Mouse (Mus musculus): ENCODE data around the gene Fam71f2.

Fam71f2 gene

GRCm38 (mm10) chr6:29278513-29279267 lies 703 bp upstream of the Fam71f2 start:
- DNase-seq (ENCODE audit: low spot score in 2 of 2) = peak in 1 of 2 experiments; percentile 23

DNA sequence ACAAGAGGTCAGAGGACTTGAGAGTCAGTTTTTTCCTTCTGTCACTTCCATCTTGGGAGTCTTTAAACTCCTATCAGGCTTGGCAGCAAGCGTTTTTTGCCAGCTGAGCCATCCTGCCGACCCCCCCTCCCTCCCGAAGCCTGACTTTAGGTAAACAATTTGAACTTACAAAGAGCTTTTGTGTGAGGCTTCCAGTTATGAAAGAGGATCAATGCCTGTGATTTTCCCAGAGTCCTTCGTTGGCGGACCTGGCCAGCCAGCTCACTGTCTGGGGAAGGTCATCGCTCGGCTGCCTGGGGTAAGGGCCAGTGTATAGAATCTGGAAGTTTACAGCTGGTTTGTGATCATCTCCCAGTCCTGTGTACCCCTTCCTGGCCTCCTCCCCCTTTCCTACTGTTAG lies 1.3 kb downstream of the Fam71f2 start:
- DNase-seq (ENCODE audit: low spot score in 2 of 2) = no peak

- no peak for DNase-seq (ENCODE audit: low spot score in 2 of 2)
These were observed 7.5 kb downstream of the Fam71f2 start for GRCm38 (mm10) chr6:29286870-29287269.

- DNase-seq (ENCODE audit: low spot score in 2 of 2) = no peak
These were observed 8.1 kb downstream of the Fam71f2 start for GRCm38 (mm10) chr6:29287481-29287880.

DNA sequence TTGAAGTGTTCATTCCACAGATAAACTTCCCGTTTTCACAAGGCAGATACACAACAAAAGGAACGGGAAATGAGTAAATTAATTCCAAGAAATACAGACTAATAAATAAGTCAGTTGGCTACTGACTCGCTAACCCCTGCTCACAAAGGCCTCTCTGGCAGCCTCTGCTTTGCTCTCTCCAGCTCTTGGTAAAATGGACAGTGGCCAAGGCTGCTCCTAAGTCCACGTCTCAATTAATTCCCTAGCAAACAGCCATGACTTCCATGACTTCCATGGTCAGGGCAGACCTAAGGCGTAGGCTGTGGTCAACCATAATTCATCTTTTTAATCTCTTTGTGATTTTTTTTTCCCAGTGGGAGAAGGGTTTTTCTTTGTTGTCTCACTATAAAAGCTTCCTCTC lies 8.6 kb downstream of the Fam71f2 start:
- DNase-seq (ENCODE audit: low spot score in 2 of 2) = no peak

DNA sequence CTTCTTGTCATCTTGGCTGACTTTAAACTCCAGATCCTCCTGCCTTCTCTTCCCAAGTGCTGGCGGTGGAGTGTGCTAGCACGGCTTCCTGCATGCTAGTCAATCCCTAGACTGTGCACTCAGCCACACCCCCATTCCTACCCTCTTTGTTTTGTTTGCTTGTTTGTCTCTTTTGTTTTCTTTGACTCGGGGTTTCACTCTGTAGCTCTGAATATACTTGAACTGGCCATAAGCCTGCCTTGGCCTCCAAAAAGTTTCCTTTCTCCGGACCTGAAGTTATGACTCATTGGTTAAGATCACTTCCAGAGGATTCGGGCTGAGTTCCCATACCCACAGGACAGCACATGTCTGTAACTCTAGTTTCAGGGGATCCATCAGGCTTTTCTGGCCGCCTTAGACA lies 9.3 kb downstream of the Fam71f2 start:
- DNase-seq (ENCODE audit: low spot score in 2 of 2) = no peak

DNA sequence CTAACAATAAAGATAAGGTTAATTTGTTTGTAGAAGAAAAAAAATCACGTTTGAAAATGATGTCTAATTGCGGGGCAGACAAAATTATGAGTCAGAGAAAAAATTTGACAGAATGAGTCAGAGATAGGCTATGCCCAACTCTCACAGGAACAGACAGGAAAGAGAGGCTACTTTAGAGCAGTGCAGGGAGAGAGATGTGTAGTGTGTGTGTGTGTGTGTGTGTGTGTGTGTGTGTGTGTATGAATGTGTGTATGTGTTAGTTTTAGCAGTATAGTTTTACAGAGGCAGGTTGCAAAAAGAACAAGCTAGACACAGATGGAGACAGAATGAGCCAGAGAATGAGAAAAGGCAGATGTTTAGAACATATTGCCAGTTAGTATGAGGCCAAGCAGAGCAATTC lies 19.7 kb downstream of the Fam71f2 start:
- no peak for DNase-seq (ENCODE audit: low spot score in 2 of 2)

DNA sequence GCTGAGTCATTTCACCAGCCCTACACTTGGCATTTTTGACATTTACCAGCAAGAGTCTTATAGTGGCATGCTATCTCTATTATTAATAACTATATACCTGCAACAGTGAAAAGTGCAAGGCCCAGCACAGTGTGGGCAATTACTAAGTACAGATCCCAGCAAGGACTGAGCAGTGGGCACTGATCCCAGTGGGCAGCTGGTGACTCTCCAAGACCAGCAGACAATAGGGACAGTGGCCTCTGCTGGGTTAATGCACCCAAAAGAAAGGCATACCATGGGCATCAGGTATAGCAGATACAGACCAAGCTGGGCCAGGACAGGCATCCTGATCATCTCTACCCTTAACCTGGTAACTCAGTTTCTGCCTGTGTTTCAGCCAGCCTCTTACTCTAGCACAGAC lies 23.9 kb downstream of the Fam71f2 start:
- DNase-seq (ENCODE audit: low spot score in 2 of 2) = no peak

DNA sequence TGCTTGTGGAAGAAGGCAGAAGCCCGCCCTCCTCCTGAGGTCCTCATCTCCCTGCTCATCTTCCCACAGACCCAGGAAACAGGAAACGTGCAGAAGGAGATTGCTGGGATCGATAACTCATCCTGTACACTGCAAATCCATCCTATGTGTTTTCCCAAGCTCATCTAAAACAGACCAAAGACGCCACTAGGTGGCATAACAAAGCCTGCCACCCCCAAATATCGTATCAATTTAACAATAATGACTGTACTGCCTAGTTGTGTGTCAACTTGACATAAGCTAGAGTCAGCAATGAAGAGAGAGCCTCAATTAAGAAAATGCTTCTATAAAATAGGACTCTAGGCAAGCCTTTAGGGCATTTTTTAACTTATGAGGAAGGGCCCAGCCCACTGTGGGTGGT lies 24.3 kb downstream of the Fam71f2 start:
- no peak for DNase-seq (ENCODE audit: low spot score in 2 of 2)

- DNase-seq (ENCODE audit: low spot score in 2 of 2) = no peak
These were observed 26.1 kb downstream of the Fam71f2 start for GRCm38 (mm10) chr6:29305462-29305861.

- DNase-seq (ENCODE audit: low spot score in 2 of 2) = no peak
These were observed 29.6 kb downstream of the Fam71f2 start for GRCm38 (mm10) chr6:29308846-29309605.

DNA sequence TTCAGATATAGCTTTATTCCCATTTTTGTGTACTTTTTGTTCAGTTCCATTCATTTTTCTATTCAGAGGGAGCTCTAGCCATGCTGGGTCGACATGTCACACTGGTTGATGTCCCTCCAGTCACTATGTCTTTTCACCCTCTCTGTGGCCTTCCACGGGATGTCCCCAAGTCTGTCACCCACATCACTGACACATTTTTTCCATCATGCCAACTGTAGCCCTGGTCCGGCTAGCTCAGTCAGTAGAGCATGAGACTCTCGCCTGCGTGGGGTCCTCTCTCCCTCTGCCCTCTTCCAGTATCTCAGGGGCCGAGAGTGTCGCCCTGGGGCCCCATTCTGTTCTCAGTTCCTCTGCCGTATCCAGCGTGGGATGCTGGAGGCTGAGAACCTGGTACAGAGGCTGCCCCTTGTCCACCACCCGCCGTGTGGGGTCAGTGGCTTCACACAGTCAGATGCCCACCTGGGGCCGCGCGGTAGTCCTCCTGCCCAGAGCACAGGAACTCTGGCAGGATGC lies 34.4 kb downstream of the Fam71f2 start:
- DNase-seq (ENCODE audit: low spot score in 2 of 2) = no peak

DNA sequence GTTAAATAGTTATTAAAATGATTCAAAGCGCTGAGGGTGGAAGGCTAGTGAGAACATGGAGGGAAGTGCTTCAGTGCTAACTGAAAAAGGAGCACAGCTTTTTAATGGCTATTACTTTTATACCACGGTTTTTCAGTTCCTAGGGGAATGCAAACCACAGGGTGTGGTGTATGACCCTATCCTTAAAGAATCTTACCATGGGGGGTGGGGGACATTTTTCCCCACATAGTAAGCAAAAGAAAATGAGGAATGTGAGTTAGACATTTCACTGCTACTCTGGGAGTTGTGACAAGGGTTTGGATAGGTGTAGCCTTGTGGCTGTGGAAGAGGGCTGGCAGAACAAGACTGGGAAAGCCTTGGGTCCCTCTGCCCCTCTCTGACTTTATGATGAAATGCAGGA lies 37.9 kb downstream of the Fam71f2 start:
- DNase-seq (ENCODE audit: low spot score in 2 of 2) = no peak

GRCm38 (mm10) chr6:29317941-29318340 lies 38.5 kb downstream of the Fam71f2 start:
- DNase-seq (ENCODE audit: low spot score in 2 of 2) = no peak

- no peak for DNase-seq (ENCODE audit: low spot score in 2 of 2)
These were observed 39.5 kb downstream of the Fam71f2 start, which contains the start of gene Fam71f1 for GRCm38 (mm10) chr6:29318879-29319278. TSS of gene Fam71f1 (plus strand) at chr6:29319140.

GRCm38 (mm10) chr6:29321586-29321985 lies 42.2 kb downstream of the Fam71f2 start:
- DNase-seq (ENCODE audit: low spot score in 2 of 2) = no peak

GRCm38 (mm10) chr6:29322147-29322546 lies 42.8 kb downstream of the Fam71f2 start:
- DNase-seq (ENCODE audit: low spot score in 2 of 2) = no peak

- DNase-seq (ENCODE audit: low spot score in 2 of 2) = no peak
These were observed 43.3 kb downstream of the Fam71f2 start for GRCm38 (mm10) chr6:29322735-29323134.

DNA sequence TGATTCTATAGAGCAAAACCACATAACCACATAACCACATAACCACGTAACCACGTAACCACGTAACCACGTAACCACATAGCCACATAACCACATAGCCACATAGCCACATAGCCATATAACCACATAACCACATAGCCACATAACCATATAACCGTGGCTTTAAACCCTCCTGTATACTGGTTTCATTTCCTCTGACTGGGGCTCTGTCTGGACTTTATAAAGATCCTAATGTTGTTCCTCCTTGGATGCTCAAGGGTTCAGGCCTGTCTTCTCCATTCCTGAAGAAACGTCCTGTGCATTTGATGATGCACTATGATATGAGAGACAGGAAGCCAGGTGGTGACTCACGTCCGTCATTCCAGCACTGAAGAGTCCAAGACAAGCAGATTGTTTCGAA lies 47.6 kb downstream of the Fam71f2 start:
- DNase-seq (ENCODE audit: low spot score in 2 of 2) = no peak

DNA sequence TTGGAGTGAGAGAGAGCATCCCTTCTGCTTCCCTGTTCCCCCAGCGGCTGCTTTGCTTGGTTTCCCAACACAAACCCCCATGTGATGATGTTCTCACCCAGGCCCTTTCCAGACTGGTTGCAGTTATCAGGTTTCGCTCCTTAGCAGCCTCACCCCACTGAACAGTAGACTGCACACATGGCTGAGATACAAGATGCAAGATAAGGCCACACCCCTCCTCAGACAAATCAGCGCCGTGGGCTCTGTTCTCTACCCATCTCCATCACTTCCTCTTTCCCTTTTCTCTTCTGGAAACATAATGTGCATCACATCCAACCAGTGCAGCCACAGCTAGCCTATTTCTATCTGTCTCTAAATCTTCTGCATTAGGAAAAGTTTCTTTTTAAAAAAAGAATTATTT lies 50.1 kb downstream of the Fam71f2 start:
- no peak for DNase-seq (ENCODE audit: low spot score in 2 of 2)
